Mouse (Mus musculus) embryonic facial prominence, embryonic 15.5 days (tissue): ENCODE data around the gene Dock1. TPM values are rescaled to one million over a fixed set of nuclear protein-coding genes. Genes with fewer than 3 reads are reported as not detected.

Experiments used
- ATAC-seq: fragments of 200-750 bp; cut with Nextera tagmentation; 2 replicates; pipeline ENCODE4 v1.8.0; 2017; ENCODE audit warnings: low read depth, moderate TSS enrichment; ENCODE audit not compliant: insufficient number of reproducible peaks, low FRiP score, low TSS enrichment
- H3K27ac ChIP-seq: fragments of 300-500 bp; sonication (generic); replicated peaks from 2 replicates; pipeline ENCODE4 v1.5.1; 2015; ENCODE audit warnings: mild to moderate bottlenecking, inconsistent platforms
- H3K27me3 ChIP-seq: fragments of 300-500 bp; sonication (generic); 2 replicates; pipeline ENCODE4 v1.6.1; 2015; ENCODE audit warnings: inconsistent platforms
- H3K36me3 ChIP-seq: fragments of 300-500 bp; sonication (generic); 2 replicates; pipeline ENCODE4 v1.6.1; 2015; ENCODE audit warnings: mild to moderate bottlenecking, inconsistent platforms
- H3K4me1 ChIP-seq: fragments of 300-500 bp; sonication (generic); 2 replicates; pipeline ENCODE4 v1.6.1; 2015; ENCODE audit warnings: inconsistent platforms
- H3K4me2 ChIP-seq: fragments of 300-500 bp; sonication (generic); replicated peaks from 2 replicates; pipeline ENCODE4 v1.6.1; 2015; ENCODE audit warnings: mild to moderate bottlenecking, inconsistent platforms
- H3K4me3 ChIP-seq: fragments of 300-500 bp; sonication (generic); replicated peaks from 2 replicates; pipeline ENCODE4 v1.5.1; 2015; ENCODE audit warnings: mild to moderate bottlenecking, inconsistent platforms
- H3K9ac ChIP-seq: fragments of 300-500 bp; sonication (generic); 2 replicates; pipeline ENCODE4 v1.6.1; 2015; ENCODE audit warnings: inconsistent platforms
- H3K9me3 ChIP-seq: fragments of 300-500 bp; sonication (generic); replicated peaks from 2 replicates; pipeline ENCODE4 v1.6.1; 2016; ENCODE audit warnings: inconsistent platforms
- WGBS: fragments of 180-500 bp; shearing (Covaris S2); methylation state at CpG from one replicate; pipeline ENCODE4 v1.1.7; 2015; 5-methylcytosine and 5-hydroxymethylcytosine counted together
- polyA plus RNA-seq: library from polyadenylated mRNA; unstranded; fragments of >200 nt; fragmentation: Nextera tagmentation; extraction: Ambion mirVana; gene quantifications from 2 replicates; pipeline ENCODE4 v1.2.1, GENCODE M21; 2015

Dock1 gene
- polyA plus RNA-seq, 1 experiment from 2014 or later, result 33.8 TPM

DNA sequence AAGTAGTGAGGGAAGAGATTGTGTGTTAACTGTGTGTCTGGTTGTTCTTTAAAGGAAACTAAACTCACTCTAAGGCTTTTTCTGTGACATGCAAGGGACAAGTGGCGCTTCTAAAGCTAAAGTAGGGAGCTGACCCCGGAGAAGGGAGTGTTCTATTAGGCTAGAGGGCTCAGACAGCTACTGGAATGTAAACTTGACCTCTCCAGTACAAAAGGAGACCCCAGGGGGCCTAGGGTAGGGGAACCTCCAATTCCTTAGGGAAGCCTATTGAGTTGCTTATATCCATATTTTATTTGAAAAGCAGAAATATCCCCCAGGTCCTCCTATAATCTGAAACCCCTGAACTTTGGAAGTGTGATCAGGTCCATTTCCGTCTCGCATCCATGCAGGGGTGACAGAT, 499.5 kb downstream of the Dock1 start:
- no peak overlapping the region for H3K9ac ChIP-seq
- WGBS, result 76% methylated on average over 4 of the region's 4 CpGs
- no peaks in the 10 kb centered on the region for H3K4me1 ChIP-seq
- peaks cover 50% of the 10 kb centered on the region for H3K36me3 ChIP-seq
- no peaks in the 10 kb centered on the region for H3K27me3 ChIP-seq
- H3K4me2 ChIP-seq, result no peak overlapping the region
- H3K27ac ChIP-seq, result no peak overlapping the region
- no peak overlapping the region for H3K4me3 ChIP-seq
- H3K9me3 ChIP-seq, result no peaks in the 10 kb centered on the region
- no peak for ATAC-seq

DNA sequence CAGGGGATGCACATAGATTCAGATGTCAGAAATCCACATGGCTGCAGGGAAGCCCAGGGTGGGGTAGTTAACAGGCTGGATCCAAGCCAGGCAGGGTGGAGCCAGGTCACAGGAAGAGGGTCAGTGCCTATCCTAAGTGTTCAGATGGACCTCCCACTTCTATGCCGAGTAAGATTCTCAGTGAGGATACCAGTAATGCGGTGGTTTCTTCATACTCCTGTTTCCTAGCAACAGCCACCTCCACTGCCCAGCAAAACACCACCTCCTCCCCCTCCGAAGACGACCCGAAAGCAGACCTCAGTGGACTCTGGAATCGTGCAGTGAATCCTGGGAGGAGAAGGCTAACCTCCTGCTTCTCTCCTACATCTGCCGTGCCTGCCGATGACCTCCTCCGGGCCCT, 501.8 kb downstream of the Dock1 start:
- 79% methylated on average over 9 of the region's 9 CpGs for WGBS
- H3K27me3 ChIP-seq, result no peaks in the 10 kb centered on the region
- H3K9me3 ChIP-seq, result no peaks in the 10 kb centered on the region
- ATAC-seq, result no peak
- H3K4me1 ChIP-seq, result no peaks in the 10 kb centered on the region
- peaks cover 36% of the 10 kb centered on the region for H3K36me3 ChIP-seq
- H3K27ac ChIP-seq, result no peak overlapping the region
- H3K9ac ChIP-seq, result no peak overlapping the region
- no peak overlapping the region for H3K4me3 ChIP-seq
- H3K4me2 ChIP-seq, result no peak overlapping the region

DNA sequence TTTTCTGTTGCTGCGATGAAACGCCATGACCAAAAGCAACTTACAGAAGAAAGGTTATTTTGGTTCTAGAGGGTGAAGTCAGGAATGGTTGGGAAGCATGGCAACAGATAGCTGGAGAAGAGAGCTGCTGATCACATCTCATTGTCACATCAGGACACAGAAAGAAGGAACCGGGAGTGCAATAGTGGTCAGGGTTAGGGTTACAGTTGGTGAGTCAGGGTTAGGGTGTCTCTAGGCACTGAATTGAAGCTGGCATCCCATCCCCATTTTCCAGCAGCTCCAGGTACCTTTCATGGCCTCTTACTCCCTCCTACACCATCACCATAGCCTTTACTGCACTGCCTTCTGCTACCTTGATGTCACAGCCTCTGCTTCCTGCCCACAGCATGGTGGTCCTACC, 523.7 kb downstream of the Dock1 start:
- no peak overlapping the region for H3K27ac ChIP-seq
- H3K4me1 ChIP-seq, result no peaks in the 10 kb centered on the region
- ATAC-seq, result no peak
- WGBS, result 89% methylated on average over 3 of the region's 3 CpGs
- H3K4me2 ChIP-seq, result no peak overlapping the region
- no peaks in the 10 kb centered on the region for H3K9me3 ChIP-seq
- no peak overlapping the region for H3K4me3 ChIP-seq
- H3K9ac ChIP-seq, result no peak overlapping the region
- no peaks in the 10 kb centered on the region for H3K36me3 ChIP-seq
- H3K27me3 ChIP-seq, result no peaks in the 10 kb centered on the region

- WGBS, result 93% methylated on average over 2 of the region's 2 CpGs
- no peak overlapping the region for H3K4me3 ChIP-seq
- no peaks in the 10 kb centered on the region for H3K27me3 ChIP-seq
- H3K27ac ChIP-seq, result no peak overlapping the region
- H3K36me3 ChIP-seq, result no peaks in the 10 kb centered on the region
- no peaks in the 10 kb centered on the region for H3K9me3 ChIP-seq
- ATAC-seq, result no peak
- no peak overlapping the region for H3K9ac ChIP-seq
- no peaks in the 10 kb centered on the region for H3K4me1 ChIP-seq
- H3K4me2 ChIP-seq, result no peak overlapping the region
These were observed 525.2 kb downstream of the Dock1 start for GRCm38 (mm10) chr7:135195631-135196030.

- H3K9me3 ChIP-seq, result no peaks in the 10 kb centered on the region
- WGBS, result 87% methylated on average over 10 of the region's 10 CpGs
- H3K9ac ChIP-seq, result no peak overlapping the region
- no peaks in the 10 kb centered on the region for H3K4me1 ChIP-seq
- H3K4me3 ChIP-seq, result no peak overlapping the region
- no peak overlapping the region for H3K4me2 ChIP-seq
- H3K27ac ChIP-seq, result no peak overlapping the region
- no peaks in the 10 kb centered on the region for H3K27me3 ChIP-seq
- ATAC-seq, result no peak
- no peaks in the 10 kb centered on the region for H3K36me3 ChIP-seq
These were observed 526.4 kb downstream of the Dock1 start for GRCm38 (mm10) chr7:135196828-135197227.

DNA sequence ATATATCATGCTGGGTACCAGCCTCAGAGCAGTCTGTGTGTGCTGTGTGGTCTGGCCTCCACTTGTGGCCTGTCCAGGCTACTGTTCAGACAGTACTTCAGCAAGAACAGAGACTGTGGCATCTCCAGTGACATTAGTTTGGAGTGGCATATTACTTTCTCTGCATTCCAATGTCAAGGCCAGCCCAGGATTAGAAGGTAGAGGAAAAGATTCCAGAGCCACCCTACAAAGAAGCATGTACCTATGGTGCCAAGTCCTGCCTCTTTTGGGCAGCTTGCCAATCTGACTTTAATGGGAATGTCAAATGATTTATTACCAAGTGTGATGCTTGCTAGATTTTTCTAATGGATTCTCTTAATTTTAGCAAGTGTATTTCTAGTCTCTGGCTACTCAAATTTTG, 533.5 kb downstream of the Dock1 start:
- no peak overlapping the region for H3K9ac ChIP-seq
- no peak overlapping the region for H3K4me3 ChIP-seq
- no peaks in the 10 kb centered on the region for H3K27me3 ChIP-seq
- H3K27ac ChIP-seq, result no peak overlapping the region
- H3K4me1 ChIP-seq, result no peaks in the 10 kb centered on the region
- H3K4me2 ChIP-seq, result no peak overlapping the region
- no peaks in the 10 kb centered on the region for H3K36me3 ChIP-seq
- no peak for ATAC-seq
- no peaks in the 10 kb centered on the region for H3K9me3 ChIP-seq

GRCm38 (mm10) chr7:135205111-135205510, 534.7 kb downstream of the Dock1 start:
- Histone ChIP-seq H3K36me3 (no peaks in the 10 kb centered on the region), H3K4me3 (no peak overlapping the region), H3K4me1 (no peaks in the 10 kb centered on the region), H3K27ac (no peak overlapping the region), H3K27me3 (no peaks in the 10 kb centered on the region), H3K9me3 (no peaks in the 10 kb centered on the region), H3K9ac (no peak overlapping the region), H3K4me2 (no peak overlapping the region)
- ATAC-seq, result no peak
- WGBS, result 74% methylated on average over 5 of the region's 5 CpGs

DNA sequence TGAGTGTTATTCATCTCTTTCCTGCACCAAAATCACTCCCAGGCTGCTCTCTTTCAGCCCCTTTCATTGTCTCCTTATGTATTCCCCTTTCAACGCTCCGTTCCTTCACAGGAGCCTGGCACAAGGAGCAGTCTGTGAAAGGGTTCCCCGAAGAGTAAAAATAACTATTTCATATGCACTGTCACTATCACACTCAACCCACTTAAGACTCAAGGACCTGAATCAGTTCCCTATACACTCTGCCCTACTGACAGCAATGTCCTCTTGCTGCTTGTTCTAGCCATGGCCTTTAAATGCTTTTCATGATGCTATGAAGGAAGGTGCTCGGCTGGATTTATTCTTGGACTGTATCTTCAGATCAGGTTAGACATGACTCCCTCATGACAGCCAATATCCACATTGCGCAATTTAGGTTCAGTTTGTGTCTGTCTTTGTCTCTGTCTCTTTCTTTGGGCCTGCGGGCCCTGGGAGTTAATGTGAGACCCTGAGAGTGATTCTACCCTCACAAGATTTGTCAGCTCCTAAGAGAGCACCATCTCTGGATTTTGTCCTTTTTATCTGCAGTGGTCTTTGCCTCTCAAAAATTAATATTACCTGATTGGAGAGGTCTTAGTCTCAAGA, 538.6 kb downstream of the Dock1 start:
- Histone ChIP-seq H3K27me3 (no peaks in the 10 kb centered on the region), H3K4me1 (no peaks in the 10 kb centered on the region), H3K36me3 (no peaks in the 10 kb centered on the region), H3K4me3 (no peak overlapping the region), H3K4me2 (no peak overlapping the region), H3K9ac (no peak overlapping the region), H3K9me3 (no peaks in the 10 kb centered on the region), H3K27ac (no peak overlapping the region)
- no peak for ATAC-seq
- 91% methylated on average over 6 of the region's 6 CpGs for WGBS

DNA sequence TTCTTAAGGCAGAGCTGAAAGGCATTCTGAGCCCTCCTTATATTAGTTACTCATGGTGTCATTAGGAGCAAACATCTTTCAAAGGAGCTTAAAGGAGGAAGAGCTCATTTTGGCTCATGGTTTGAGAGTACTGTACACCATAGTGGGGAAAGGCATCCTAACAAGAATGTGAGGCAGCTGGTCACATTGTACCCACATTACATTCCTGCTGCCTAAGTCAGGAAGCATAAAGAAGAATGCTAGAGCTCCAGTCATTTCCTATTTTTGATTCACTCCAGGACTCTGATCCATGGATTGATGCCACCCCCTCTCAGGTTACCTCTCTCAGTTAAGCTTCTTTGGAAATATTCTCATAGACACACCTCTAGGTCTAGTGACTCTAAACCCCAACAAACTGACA, 539.8 kb downstream of the Dock1 start:
- Histone ChIP-seq H3K27me3 (no peaks in the 10 kb centered on the region), H3K4me1 (no peaks in the 10 kb centered on the region), H3K4me3 (no peak overlapping the region), H3K4me2 (no peak overlapping the region), H3K9me3 (no peaks in the 10 kb centered on the region), H3K36me3 (no peaks in the 10 kb centered on the region), H3K27ac (no peak overlapping the region), H3K9ac (no peak overlapping the region)
- ATAC-seq, result no peak

DNA sequence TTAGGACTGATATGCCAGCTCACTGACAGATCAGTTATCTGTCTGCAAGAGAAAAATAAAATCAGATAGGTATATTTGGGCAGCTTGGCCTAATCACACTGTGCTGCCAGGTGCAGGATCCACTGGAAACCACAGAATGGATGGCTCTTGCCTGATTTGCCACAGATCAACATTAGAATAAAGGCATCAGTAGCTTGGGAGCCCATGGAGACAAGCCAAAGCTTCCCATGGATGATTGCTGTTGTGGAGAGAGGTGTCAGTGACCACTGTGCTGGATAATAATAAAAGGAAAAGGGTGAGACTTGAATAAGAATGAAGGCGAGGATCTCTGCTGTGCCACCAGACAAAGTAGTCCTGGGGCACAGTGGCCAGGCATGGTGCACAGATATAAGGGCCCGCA, 540.4 kb downstream of the Dock1 start:
- H3K27ac ChIP-seq, result no peak overlapping the region
- no peak overlapping the region for H3K4me2 ChIP-seq
- no peaks in the 10 kb centered on the region for H3K9me3 ChIP-seq
- no peaks in the 10 kb centered on the region for H3K4me1 ChIP-seq
- no peak overlapping the region for H3K9ac ChIP-seq
- no peaks in the 10 kb centered on the region for H3K27me3 ChIP-seq
- no peak overlapping the region for H3K4me3 ChIP-seq
- ATAC-seq, result no peak
- no peaks in the 10 kb centered on the region for H3K36me3 ChIP-seq
- WGBS, result 82% methylated on average over 2 of the region's 2 CpGs

- no peaks in the 10 kb centered on the region for H3K27me3 ChIP-seq
- WGBS, result 38% methylated on average over 2 of the region's 2 CpGs
- no peak overlapping the region for H3K9ac ChIP-seq
- H3K36me3 ChIP-seq, result no peaks in the 10 kb centered on the region
- no peak overlapping the region for H3K4me2 ChIP-seq
- ATAC-seq, result no peak
- H3K4me1 ChIP-seq, result no peaks in the 10 kb centered on the region
- no peak overlapping the region for H3K27ac ChIP-seq
- H3K4me3 ChIP-seq, result no peak overlapping the region
- no peaks in the 10 kb centered on the region for H3K9me3 ChIP-seq
These were observed 542.1 kb downstream of the Dock1 start for GRCm38 (mm10) chr7:135212505-135212904.

DNA sequence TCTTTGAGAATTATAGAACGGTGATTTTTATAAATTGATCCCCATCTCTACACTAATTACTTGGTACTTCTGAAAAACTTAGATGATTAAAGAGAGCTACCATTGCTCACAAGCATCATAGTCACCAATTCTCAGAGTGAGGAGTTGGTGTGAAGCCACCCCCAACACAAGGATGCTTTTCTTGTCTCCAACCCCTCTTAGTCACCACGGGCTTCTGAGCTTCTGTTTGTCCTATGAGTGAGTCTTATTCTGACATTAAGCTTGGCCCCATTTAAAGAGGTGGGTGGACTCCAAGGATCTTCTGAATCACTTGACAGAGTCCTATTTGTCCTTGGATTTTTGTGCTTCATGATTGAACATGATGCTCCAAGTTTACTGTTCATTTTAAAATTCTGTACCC, 551.0 kb downstream of the Dock1 start:
- no peaks in the 10 kb centered on the region for H3K9me3 ChIP-seq

More for the DNA sequence above, 551.0 kb downstream of the Dock1 start:
- no peak for ATAC-seq
- Histone ChIP-seq H3K4me3 (no peak overlapping the region), H3K4me1 (no peaks in the 10 kb centered on the region), H3K36me3 (no peaks in the 10 kb centered on the region), H3K27ac (no peak overlapping the region), H3K27me3 (no peaks in the 10 kb centered on the region), H3K9ac (no peak overlapping the region), H3K4me2 (no peak overlapping the region)
- WGBS, result 75% methylated on average over 2 of the region's 2 CpGs
